Mouse (Mus musculus): ENCODE results near the gene Ino80. TPM values are rescaled to one million over a fixed set of nuclear protein-coding genes. Genes with fewer than 3 reads are reported as not detected.

Ino80 gene
- polyA plus RNA-seq, 2 experiments = 6.3 to 16.4 TPM

GRCm38 (mm10) chr2:119336002-119336401 lies 141.5 kb downstream of the Ino80 start:
- no peak for ATAC-seq (ENCODE audit: low FRiP score, low read depth)
- no peak overlapping the region for H3K4me2 ChIP-seq (replicated peaks; ENCODE audit: low read depth, low read length, severe bottlenecking)
- peaks cover 4% of the 10 kb centered on the region; the same call in 1 of the 2 replicates for H3K4me1 ChIP-seq (ENCODE audit: control insufficient read depth, insufficient read depth, low read length)
- TF ChIP-seq POLR2A (IDR thresholded peaks at IDR 0.05; ENCODE audit: borderline replicate concordance, extremely low read depth, insufficient read depth, insufficient read length) = no peak
- no peak overlapping the region for H3K4me3 ChIP-seq (replicated peaks; ENCODE audit: low read length)
- H3K9ac ChIP-seq (ENCODE audit: low read depth, low read length, severe bottlenecking) = no peak overlapping the region
- 72% methylated on average over 2 of the region's 2 CpGs for WGBS
- H3K27me3 ChIP-seq (ENCODE audit: control insufficient read depth, insufficient read depth, low read length) = 0 out of 2 replicates have a peak, but pooled peaks cover 4% of the 10 kb centered on the region
- no peak for DNase-seq (ENCODE audit: low spot score)
- H3K9me3 ChIP-seq (ENCODE audit: control insufficient read depth, low read length) = no peaks in the 10 kb centered on the region
- no peaks in the 10 kb centered on the region for H3K36me3 ChIP-seq (ENCODE audit: control insufficient read depth, insufficient read depth, low read length)
- no peak overlapping the region for H3K27ac ChIP-seq (replicated peaks; ENCODE audit: low read depth, low read length)

GRCm38 (mm10) chr2:119335535-119335934 lies 142.0 kb downstream of the Ino80 start:
- H3K27ac ChIP-seq (replicated peaks; ENCODE audit: low read depth, low read length) = no peak overlapping the region
- no peak overlapping the region for H3K9ac ChIP-seq (ENCODE audit: low read depth, low read length, severe bottlenecking)
- WGBS = 90% methylated on average over 1 of the region's 1 CpGs
- ATAC-seq (ENCODE audit: low FRiP score, low read depth) (no peak), DNase-seq (ENCODE audit: low spot score) (no peak)
- peaks cover 4% of the 10 kb centered on the region; the same call in 1 of the 2 replicates for H3K27me3 ChIP-seq (ENCODE audit: control insufficient read depth, insufficient read depth, low read length)
- no peak overlapping the region for H3K4me3 ChIP-seq (replicated peaks; ENCODE audit: low read length)
- no peak for TF ChIP-seq POLR2A (IDR thresholded peaks at IDR 0.05; ENCODE audit: borderline replicate concordance, extremely low read depth, insufficient read depth, insufficient read length)
- no peaks in the 10 kb centered on the region for H3K36me3 ChIP-seq (ENCODE audit: control insufficient read depth, insufficient read depth, low read length)
- no peak overlapping the region for H3K4me2 ChIP-seq (replicated peaks; ENCODE audit: low read depth, low read length, severe bottlenecking)
- no peaks in the 10 kb centered on the region for H3K9me3 ChIP-seq (ENCODE audit: control insufficient read depth, low read length)
- H3K4me1 ChIP-seq (ENCODE audit: control insufficient read depth, insufficient read depth, low read length) = peaks cover 4% of the 10 kb centered on the region; the same call in 1 of the 2 replicates

GRCm38 (mm10) chr2:119334964-119335525 lies 142.4 kb downstream of the Ino80 start:
- Histone ChIP-seq H3K9ac (ENCODE audit: low read depth, low read length, severe bottlenecking) (no peak overlapping the region), H3K36me3 (ENCODE audit: control insufficient read depth, insufficient read depth, low read length) (no peaks in the 10 kb centered on the region), H3K9me3 (ENCODE audit: control insufficient read depth, low read length) (no peaks in the 10 kb centered on the region), H3K27me3 (ENCODE audit: control insufficient read depth, insufficient read depth, low read length) (peaks cover 4% of the 10 kb centered on the region; the same call in 1 of the 2 replicates), H3K27ac (replicated peaks; ENCODE audit: low read depth, low read length) (no peak overlapping the region), H3K4me1 (ENCODE audit: control insufficient read depth, insufficient read depth, low read length) (peaks cover 4% of the 10 kb centered on the region; the same call in 1 of the 2 replicates), H3K4me3 (replicated peaks; ENCODE audit: low read length) (no peak overlapping the region), H3K4me2 (replicated peaks; ENCODE audit: low read depth, low read length, severe bottlenecking) (no peak overlapping the region)
- no peak for TF ChIP-seq POLR2A (IDR thresholded peaks at IDR 0.05; ENCODE audit: borderline replicate concordance, extremely low read depth, insufficient read depth, insufficient read length)
- ATAC-seq (ENCODE audit: low FRiP score, low read depth) (no peak), DNase-seq (ENCODE audit: low spot score) (no peak)
- WGBS = 61% methylated on average over 7 of the region's 7 CpGs

GRCm38 (mm10) chr2:119334135-119334534 lies 143.4 kb downstream of the Ino80 start:
- H3K4me1 ChIP-seq (ENCODE audit: control insufficient read depth, insufficient read depth, low read length) = peaks cover 4% of the 10 kb centered on the region; the same call in 1 of the 2 replicates
- no peak for ATAC-seq (ENCODE audit: low FRiP score, low read depth)
- H3K4me2 ChIP-seq (replicated peaks; ENCODE audit: low read depth, low read length, severe bottlenecking) = no peak overlapping the region
- TF ChIP-seq POLR2A (IDR thresholded peaks at IDR 0.05; ENCODE audit: borderline replicate concordance, extremely low read depth, insufficient read depth, insufficient read length) = no peak
- H3K9me3 ChIP-seq (ENCODE audit: control insufficient read depth, low read length) = no peaks in the 10 kb centered on the region
- peaks cover 7% of the 10 kb centered on the region for H3K27me3 ChIP-seq (ENCODE audit: control insufficient read depth, insufficient read depth, low read length)
- no peak for DNase-seq (ENCODE audit: low spot score)
- no peaks in the 10 kb centered on the region for H3K36me3 ChIP-seq (ENCODE audit: control insufficient read depth, insufficient read depth, low read length)
- no peak overlapping the region for H3K27ac ChIP-seq (replicated peaks; ENCODE audit: low read depth, low read length)
- H3K9ac ChIP-seq (ENCODE audit: low read depth, low read length, severe bottlenecking) = no peak overlapping the region
- 58% methylated on average over 1 of the region's 1 CpGs for WGBS
- H3K4me3 ChIP-seq (replicated peaks; ENCODE audit: low read length) = no peak overlapping the region

GRCm38 (mm10) chr2:119332177-119332661 lies 145.3 kb downstream of the Ino80 start:
- no peak overlapping the region for H3K4me2 ChIP-seq (replicated peaks; ENCODE audit: low read depth, low read length, severe bottlenecking)
- no peak overlapping the region for H3K27ac ChIP-seq (replicated peaks; ENCODE audit: low read depth, low read length)
- 65% methylated on average over 24 of the region's 24 CpGs for WGBS
- no peak overlapping the region for H3K9ac ChIP-seq (ENCODE audit: low read depth, low read length, severe bottlenecking)
- no peaks in the 10 kb centered on the region for H3K4me1 ChIP-seq (ENCODE audit: control insufficient read depth, insufficient read depth, low read length)
- H3K27me3 ChIP-seq (ENCODE audit: control insufficient read depth, insufficient read depth, low read length) = peaks cover 27% of the 10 kb centered on the region
- ATAC-seq (ENCODE audit: low FRiP score, low read depth) = no peak
- no peak for TF ChIP-seq POLR2A (IDR thresholded peaks at IDR 0.05; ENCODE audit: borderline replicate concordance, extremely low read depth, insufficient read depth, insufficient read length)
- H3K9me3 ChIP-seq (ENCODE audit: control insufficient read depth, low read length) = no peaks in the 10 kb centered on the region
- H3K36me3 ChIP-seq (ENCODE audit: control insufficient read depth, insufficient read depth, low read length) = no peaks in the 10 kb centered on the region
- no peak for DNase-seq (ENCODE audit: low spot score)
- no peak overlapping the region for H3K4me3 ChIP-seq (replicated peaks; ENCODE audit: low read length)

Measured in limb, embryonic 14.5 days (tissue).